Mouse (Mus musculus): Measurements from ENCODE around the gene Olfr1454. TPM values are rescaled to one million over a fixed set of nuclear protein-coding genes. Genes with fewer than 3 reads are reported as not detected.

The Olfr1454 gene
- polyA plus RNA-seq (2011; ENCODE audit: insufficient read depth, insufficient read length, low read depth, missing spikeins): not detected in 2 replicates

DNA sequence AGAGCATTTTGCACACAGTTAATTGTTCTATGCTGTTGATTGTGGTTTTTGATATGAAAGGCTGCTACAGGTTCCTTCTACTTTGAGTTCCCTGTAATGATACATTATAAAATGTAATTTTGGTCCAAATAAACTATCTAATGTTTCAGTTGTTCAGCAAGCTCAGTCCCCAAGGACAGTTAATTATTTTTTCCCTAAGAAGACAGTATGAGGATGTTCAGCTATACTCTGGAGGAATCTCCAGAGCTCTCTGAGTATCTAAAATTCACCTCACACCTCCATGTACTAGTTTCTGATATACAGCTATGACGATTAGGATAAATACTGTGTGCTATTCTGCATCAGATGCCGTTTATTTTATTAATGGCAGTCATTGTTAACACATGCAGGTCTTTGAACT lies at the start of gene Olfr1454:
Gene Olfr1454 (plus strand): TSS at position 301 of the 400 bp plus-strand sequence.
- Histone ChIP-seq H3K4me1 (ENCODE audit: control insufficient read depth, insufficient read depth, low read length) (no peaks in the 10 kb centered on the region), H3K4me3 (ENCODE audit: low read depth, low read length) (no peak within 1 kb of the TSS), H3K27me3 (ENCODE audit: control insufficient read depth, insufficient read depth, low read length, poor library complexity, severe bottlenecking) (no peaks in the 10 kb centered on the region), H3K27ac (ENCODE audit: insufficient read depth, low read length) (no peak within 1 kb of the TSS), H3K9me3 (replicated peaks; ENCODE audit: control insufficient read depth, insufficient read depth, low read length, poor library complexity, severe bottlenecking) (peaks cover under 1% of the 10 kb centered on the region; the same call in 1 of the 2 replicates), H3K36me3 (ENCODE audit: control insufficient read depth, insufficient read depth, low read length, poor library complexity, severe bottlenecking) (no peaks in the 10 kb centered on the region), H3K9ac (ENCODE audit: low read depth, poor library complexity, severe bottlenecking) (no peak within 1 kb of the TSS)
- TF ChIP-seq CTCF (IDR thresholded peaks at IDR 0.05; ENCODE audit: low read depth, low read length) (no peak), POLR2A (IDR thresholded peaks at IDR 0.05; ENCODE audit: insufficient read depth, low read length) (no peak), EP300 (IDR thresholded peaks at IDR 0.05; ENCODE audit: insufficient read depth, low read depth, low read length) (no peak)

DNA sequence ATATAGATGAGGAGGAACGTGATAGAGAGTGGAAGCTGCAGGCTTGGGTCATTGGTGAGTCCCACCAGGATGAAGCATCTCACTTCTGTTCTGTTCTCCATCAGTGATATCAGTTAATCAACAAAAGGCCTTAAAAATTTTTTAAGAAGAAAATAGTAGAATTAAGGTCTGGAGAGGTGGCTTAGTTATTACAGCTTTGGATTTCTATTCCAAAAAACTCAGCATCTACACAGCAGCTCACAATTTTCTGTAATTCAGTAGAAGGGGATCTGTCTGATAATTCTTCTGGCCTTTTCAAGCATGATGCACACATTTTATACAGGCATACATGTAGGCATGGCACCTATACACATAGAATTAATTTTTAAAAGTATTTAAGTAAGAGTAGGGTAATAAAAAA lies 32.2 kb upstream of the Olfr1454 start, which contains the start of gene Olfr1453:
Gene Olfr1453 (minus strand): TSS at position 101 of the 400 bp plus-strand sequence.
- Histone ChIP-seq H3K4me1 (ENCODE audit: control insufficient read depth, insufficient read depth, low read length) (no peaks in the 10 kb centered on the region), H3K9me3 (replicated peaks; ENCODE audit: control insufficient read depth, insufficient read depth, low read length, poor library complexity, severe bottlenecking) (no peaks in the 10 kb centered on the region), H3K36me3 (ENCODE audit: control insufficient read depth, insufficient read depth, low read length, poor library complexity, severe bottlenecking) (no peaks in the 10 kb centered on the region), H3K9ac (ENCODE audit: low read depth, poor library complexity, severe bottlenecking) (no peak within 1 kb of the TSS), H3K4me3 (ENCODE audit: low read depth, low read length) (no peak within 1 kb of the TSS), H3K27ac (ENCODE audit: insufficient read depth, low read length) (no peak within 1 kb of the TSS), H3K27me3 (ENCODE audit: control insufficient read depth, insufficient read depth, low read length, poor library complexity, severe bottlenecking) (no peaks in the 10 kb centered on the region)
- TF ChIP-seq EP300 (IDR thresholded peaks at IDR 0.05; ENCODE audit: insufficient read depth, low read depth, low read length): no peak
- TF ChIP-seq CTCF (IDR thresholded peaks at IDR 0.05; ENCODE audit: low read depth, low read length): no peak

DNA sequence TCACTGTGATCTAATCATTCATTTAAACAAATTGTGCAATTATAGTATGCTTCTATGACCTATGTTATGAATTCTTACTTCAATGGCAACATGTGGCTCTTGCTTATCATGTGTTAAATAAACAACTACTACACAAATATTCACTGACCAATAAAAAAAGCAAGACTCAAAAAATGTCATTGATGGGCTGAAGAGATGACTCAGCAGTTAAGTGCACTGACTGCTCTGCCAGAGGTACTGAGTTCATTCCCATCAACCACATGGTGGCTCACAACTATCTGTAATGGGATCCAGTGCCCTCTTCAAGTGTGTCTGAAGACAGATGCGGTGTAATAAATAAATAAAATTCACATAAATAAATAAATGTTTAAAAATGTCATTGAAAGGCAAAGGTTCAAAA lies 33.5 kb downstream of the Olfr1454 start:
- no peak for TF ChIP-seq CTCF (IDR thresholded peaks at IDR 0.05; ENCODE audit: low read depth, low read length)
- TF ChIP-seq POLR2A (IDR thresholded peaks at IDR 0.05; ENCODE audit: insufficient read depth, low read length): no peak
- no peak for TF ChIP-seq EP300 (IDR thresholded peaks at IDR 0.05; ENCODE audit: insufficient read depth, low read depth, low read length)
- Histone ChIP-seq H3K9ac (ENCODE audit: low read depth, poor library complexity, severe bottlenecking) (no peak overlapping the region), H3K27ac (ENCODE audit: insufficient read depth, low read length) (no peak overlapping the region), H3K27me3 (ENCODE audit: control insufficient read depth, insufficient read depth, low read length, poor library complexity, severe bottlenecking) (no peaks in the 10 kb centered on the region), H3K9me3 (replicated peaks; ENCODE audit: control insufficient read depth, insufficient read depth, low read length, poor library complexity, severe bottlenecking) (no peaks in the 10 kb centered on the region), H3K4me1 (ENCODE audit: control insufficient read depth, insufficient read depth, low read length) (no peaks in the 10 kb centered on the region), H3K36me3 (ENCODE audit: control insufficient read depth, insufficient read depth, low read length, poor library complexity, severe bottlenecking) (no peaks in the 10 kb centered on the region), H3K4me3 (ENCODE audit: low read depth, low read length) (no peak overlapping the region)

DNA sequence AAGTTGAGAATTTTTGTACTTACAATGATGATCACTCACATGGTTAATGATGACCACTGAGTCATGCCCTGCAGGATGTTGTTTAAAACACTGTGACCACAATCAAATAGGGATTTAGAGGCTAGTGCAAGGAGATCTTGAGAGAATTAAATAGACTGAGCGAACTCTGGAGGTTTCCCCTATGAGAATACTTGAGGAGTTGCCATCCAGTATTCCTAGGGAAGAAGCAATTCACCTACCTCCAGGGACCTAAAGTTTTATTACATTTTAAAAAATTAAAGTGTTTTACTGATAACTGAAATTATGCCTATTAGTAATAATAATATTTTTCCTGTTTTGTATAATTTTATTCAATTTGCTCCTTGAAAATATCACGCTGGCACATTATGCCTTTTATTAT lies 37.4 kb downstream of the Olfr1454 start, which contains the start of gene Olfr1457:
Gene Olfr1457 (minus strand): TSS at position 101 of the 400 bp plus-strand sequence.
- no peak within 1 kb of the TSS for H3K4me3 ChIP-seq (ENCODE audit: low read depth, low read length)
- TF ChIP-seq POLR2A (IDR thresholded peaks at IDR 0.05; ENCODE audit: insufficient read depth, low read length) (no peak), CTCF (IDR thresholded peaks at IDR 0.05; ENCODE audit: low read depth, low read length) (no peak), EP300 (IDR thresholded peaks at IDR 0.05; ENCODE audit: insufficient read depth, low read depth, low read length) (no peak)
- H3K9me3 ChIP-seq (replicated peaks; ENCODE audit: control insufficient read depth, insufficient read depth, low read length, poor library complexity, severe bottlenecking): no peaks in the 10 kb centered on the region
- H3K27ac ChIP-seq (ENCODE audit: insufficient read depth, low read length): no peak within 1 kb of the TSS
- no peaks in the 10 kb centered on the region for H3K36me3 ChIP-seq (ENCODE audit: control insufficient read depth, insufficient read depth, low read length, poor library complexity, severe bottlenecking)
- no peaks in the 10 kb centered on the region for H3K27me3 ChIP-seq (ENCODE audit: control insufficient read depth, insufficient read depth, low read length, poor library complexity, severe bottlenecking)
- H3K9ac ChIP-seq (ENCODE audit: low read depth, poor library complexity, severe bottlenecking): no peak within 1 kb of the TSS
- no peaks in the 10 kb centered on the region for H3K4me1 ChIP-seq (ENCODE audit: control insufficient read depth, insufficient read depth, low read length)

DNA sequence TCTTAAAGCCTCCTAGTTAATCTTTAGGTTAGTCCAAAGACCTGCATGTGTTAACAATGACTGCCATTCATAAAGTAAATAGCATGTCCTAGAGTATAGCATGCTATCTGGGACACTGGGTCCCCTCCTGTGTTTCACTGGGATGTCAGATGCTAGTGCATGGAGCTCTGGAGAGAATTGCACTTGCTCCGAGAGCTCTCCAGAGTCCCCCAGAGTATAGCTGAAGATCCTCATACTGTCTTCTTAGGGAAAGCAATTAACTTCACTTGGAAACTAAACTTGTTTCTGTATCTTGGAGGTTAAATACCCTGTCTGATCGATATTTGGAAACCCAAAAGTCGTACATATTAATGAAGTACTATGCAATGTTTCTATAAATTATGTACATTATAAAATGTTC lies 46.3 kb downstream of the Olfr1454 start, which contains the start of gene Olfr1458:
Gene Olfr1458 (minus strand): TSS at position 101 of the 400 bp plus-strand sequence.
- H3K9ac ChIP-seq (ENCODE audit: low read depth, poor library complexity, severe bottlenecking): no peak within 1 kb of the TSS
- no peaks in the 10 kb centered on the region for H3K9me3 ChIP-seq (replicated peaks; ENCODE audit: control insufficient read depth, insufficient read depth, low read length, poor library complexity, severe bottlenecking)
- H3K27ac ChIP-seq (ENCODE audit: insufficient read depth, low read length): no peak within 1 kb of the TSS
- no peaks in the 10 kb centered on the region for H3K27me3 ChIP-seq (ENCODE audit: control insufficient read depth, insufficient read depth, low read length, poor library complexity, severe bottlenecking)
- TF ChIP-seq POLR2A (IDR thresholded peaks at IDR 0.05; ENCODE audit: insufficient read depth, low read length): no peak
- TF ChIP-seq EP300 (IDR thresholded peaks at IDR 0.05; ENCODE audit: insufficient read depth, low read depth, low read length): no peak
- no peak for TF ChIP-seq CTCF (IDR thresholded peaks at IDR 0.05; ENCODE audit: low read depth, low read length)
- no peaks in the 10 kb centered on the region for H3K4me1 ChIP-seq (ENCODE audit: control insufficient read depth, insufficient read depth, low read length)
- H3K36me3 ChIP-seq (ENCODE audit: control insufficient read depth, insufficient read depth, low read length, poor library complexity, severe bottlenecking): no peaks in the 10 kb centered on the region
- no peak within 1 kb of the TSS for H3K4me3 ChIP-seq (ENCODE audit: low read depth, low read length)

Other genes starting within 250 kb of the Olfr1454 start
- 12.2 and 13.8 TPM in 2 replicates for gene Gm5244, start 213.9 kb upstream of the Olfr1454 start, polyA plus RNA-seq (2011; ENCODE audit: insufficient read depth, insufficient read length, low read depth, missing spikeins)
- gene Olfr1444, start 203.3 kb upstream of the Olfr1454 start, polyA plus RNA-seq (2011; ENCODE audit: insufficient read depth, insufficient read length, low read depth, missing spikeins): not detected in 2 replicates
- not detected in 2 replicates for gene Olfr1445, start 176.8 kb upstream of the Olfr1454 start, polyA plus RNA-seq (2011; ENCODE audit: insufficient read depth, insufficient read length, low read depth, missing spikeins)
- gene Olfr1446, start 167.1 kb upstream of the Olfr1454 start, polyA plus RNA-seq (2011; ENCODE audit: insufficient read depth, insufficient read length, low read depth, missing spikeins): not detected in 2 replicates
- not detected in 2 replicates for gene Olfr1447, start 156.9 kb upstream of the Olfr1454 start, polyA plus RNA-seq (2011; ENCODE audit: insufficient read depth, insufficient read length, low read depth, missing spikeins)
- not detected in 2 replicates for gene Olfr1448, start 136.2 kb upstream of the Olfr1454 start, polyA plus RNA-seq (2011; ENCODE audit: insufficient read depth, insufficient read length, low read depth, missing spikeins)
- gene Olfr1449, start 129.8 kb upstream of the Olfr1454 start, polyA plus RNA-seq (2011; ENCODE audit: insufficient read depth, insufficient read length, low read depth, missing spikeins): not detected in 2 replicates
- gene Olfr1450, start 110.4 kb upstream of the Olfr1454 start, polyA plus RNA-seq (2011; ENCODE audit: insufficient read depth, insufficient read length, low read depth, missing spikeins): not detected in 2 replicates
- not detected in 2 replicates for gene Olfr1451, start 65.6 kb upstream of the Olfr1454 start, polyA plus RNA-seq (2011; ENCODE audit: insufficient read depth, insufficient read length, low read depth, missing spikeins)
- not detected in 2 replicates for gene Olfr1453, start 32.3 kb upstream of the Olfr1454 start, polyA plus RNA-seq (2011; ENCODE audit: insufficient read depth, insufficient read length, low read depth, missing spikeins)
- not detected in 2 replicates for gene Olfr1457, start 37.3 kb downstream of the Olfr1454 start, polyA plus RNA-seq (2011; ENCODE audit: insufficient read depth, insufficient read length, low read depth, missing spikeins)
- not detected in 2 replicates for gene Olfr1458, start 46.2 kb downstream of the Olfr1454 start, polyA plus RNA-seq (2011; ENCODE audit: insufficient read depth, insufficient read length, low read depth, missing spikeins)
- gene Olfr1459, start 88.9 kb downstream of the Olfr1454 start, polyA plus RNA-seq (2011; ENCODE audit: insufficient read depth, insufficient read length, low read depth, missing spikeins): 0.09 and 0.12 TPM in 2 replicates
- not detected in 2 replicates for gene Olfr1461, start 102.4 kb downstream of the Olfr1454 start, polyA plus RNA-seq (2011; ENCODE audit: insufficient read depth, insufficient read length, low read depth, missing spikeins)
- not detected in 2 replicates for gene Olfr1462, start 125.1 kb downstream of the Olfr1454 start, polyA plus RNA-seq (2011; ENCODE audit: insufficient read depth, insufficient read length, low read depth, missing spikeins)
- not detected in 2 replicates for gene Olfr1463, start 170.7 kb downstream of the Olfr1454 start, polyA plus RNA-seq (2011; ENCODE audit: insufficient read depth, insufficient read length, low read depth, missing spikeins)

Data from ES-Bruce4 (cell line).